Mouse (Mus musculus) frontal cortex, postnatal 36 days (tissue): ENCODE results near the gene Itgb4.
A peak's percentile ranks its signal among the peaks of the same experiment; 100 is the strongest.

Experiments used
- DNase-seq, 2 experiments: peaks; one replicate each; pipeline ENCODE4 v3.0.0; 2022; ENCODE audit warnings: low spot score in 2 of 2

Itgb4 gene

DNA sequence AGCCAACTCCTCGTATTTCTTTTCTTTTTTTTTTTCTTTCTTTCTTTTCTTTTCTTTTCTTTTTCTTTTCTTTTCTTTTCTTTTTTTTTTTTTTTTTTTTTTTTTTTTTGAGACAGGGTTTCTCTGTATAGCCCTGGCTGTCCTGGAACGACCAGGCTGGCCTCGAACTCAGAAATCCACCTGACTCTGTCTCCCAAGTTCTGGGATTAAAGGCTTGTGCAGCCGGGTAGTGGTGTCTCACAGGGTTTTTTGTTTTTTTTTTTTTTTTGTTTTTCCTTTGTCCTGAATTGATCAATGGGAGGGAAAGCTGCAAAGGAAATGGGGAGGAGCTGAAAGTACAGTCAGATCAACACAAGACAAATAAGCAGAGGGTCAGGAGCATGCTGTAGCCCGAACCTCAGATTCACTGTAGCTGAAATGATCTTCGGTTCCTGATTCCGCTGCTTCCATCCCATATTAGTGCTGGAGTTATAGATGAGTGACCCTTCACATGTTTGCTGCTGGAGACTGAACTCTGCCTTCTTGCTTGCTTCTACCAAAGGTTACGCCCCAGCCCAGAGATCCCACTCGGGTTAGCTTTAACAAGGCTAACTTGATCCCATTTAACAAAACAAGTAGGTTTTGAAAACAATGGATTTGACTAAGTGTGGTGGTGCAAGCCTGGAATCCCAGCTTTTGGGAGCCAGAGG, 53.8 kb downstream of the Itgb4 start:
- no peak for DNase-seq

DNA sequence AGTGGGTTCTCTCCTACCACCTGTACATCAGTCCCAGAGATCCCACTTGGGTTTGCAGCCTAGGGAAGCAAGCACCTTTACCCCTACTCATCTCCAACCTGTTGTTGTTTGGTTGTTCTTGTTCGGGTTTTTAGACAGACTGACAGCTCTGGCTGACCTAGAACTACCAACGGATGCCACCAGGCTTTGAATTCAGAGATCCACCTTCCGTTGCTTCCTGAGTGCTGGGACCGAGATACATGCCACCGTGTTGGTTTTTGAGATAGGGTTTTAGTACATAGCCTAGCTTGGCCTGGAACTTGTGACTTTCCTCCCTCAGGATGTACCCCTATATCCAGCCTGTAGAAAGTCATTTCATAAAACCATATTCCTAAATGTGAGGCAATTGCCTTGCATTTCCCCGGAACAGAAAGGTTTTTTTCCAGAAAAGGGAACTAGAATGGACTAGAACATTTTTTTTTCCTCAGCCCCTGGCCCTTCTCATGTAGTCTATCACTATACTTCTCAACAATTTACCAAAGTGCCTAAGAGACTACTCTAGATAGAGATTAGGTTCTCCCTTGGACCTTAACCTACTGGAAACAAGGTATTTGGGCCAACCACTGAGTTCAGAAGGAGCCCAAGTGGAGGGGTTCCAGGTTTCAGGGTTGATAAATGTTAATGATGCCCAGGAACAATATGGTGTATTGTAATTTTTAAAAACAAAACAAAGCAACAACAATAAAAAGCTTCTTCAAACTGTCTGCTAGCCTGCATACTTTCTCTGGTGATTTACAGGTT, 54.8 kb downstream of the Itgb4 start:
- DNase-seq = no peak

DNA sequence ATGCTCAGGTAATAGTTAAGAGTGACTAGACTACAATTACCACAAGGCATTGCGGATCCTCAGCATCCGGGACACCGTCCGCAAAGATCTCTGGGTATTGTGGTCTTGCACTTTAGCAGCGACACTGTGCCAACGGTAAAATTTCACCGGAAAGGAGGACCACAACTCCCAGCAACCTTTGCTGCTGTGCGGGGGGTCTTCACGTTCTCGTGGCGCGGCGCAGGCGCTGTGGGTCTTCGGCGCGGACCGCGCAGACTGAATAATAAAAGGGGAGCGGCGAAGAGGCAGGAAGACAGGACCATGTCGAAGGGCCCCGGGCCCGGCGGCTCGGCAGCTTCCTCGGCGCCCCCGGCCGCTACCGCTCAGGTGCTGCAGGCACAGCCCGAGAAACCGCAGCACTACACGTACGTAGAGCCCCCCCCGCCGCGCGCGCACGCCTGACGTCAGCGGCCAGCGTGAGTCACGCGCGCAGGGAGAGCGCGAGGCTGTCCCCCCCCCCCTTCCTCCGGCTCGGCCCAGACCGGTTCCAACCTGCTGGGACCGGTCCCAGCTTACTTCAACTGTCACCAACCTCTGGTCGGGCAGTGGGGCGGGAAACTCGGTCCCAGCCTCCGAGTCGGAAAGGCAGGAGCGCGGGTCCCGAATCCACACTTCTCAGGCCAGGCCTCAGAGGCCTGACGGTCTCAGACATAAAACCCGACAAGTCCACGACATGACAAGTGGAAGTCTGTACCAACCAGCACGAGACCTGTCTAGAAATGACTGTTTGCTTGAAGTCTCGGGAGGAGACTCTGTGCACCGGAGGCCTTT, 55.8 kb downstream of the Itgb4 start, which contains the start of gene Unk:
Gene Unk, plus strand, starts transcription at position 235 of the 810 bp plus-strand sequence.
- DNase-seq = peak; percentile 98 to 99

DNA sequence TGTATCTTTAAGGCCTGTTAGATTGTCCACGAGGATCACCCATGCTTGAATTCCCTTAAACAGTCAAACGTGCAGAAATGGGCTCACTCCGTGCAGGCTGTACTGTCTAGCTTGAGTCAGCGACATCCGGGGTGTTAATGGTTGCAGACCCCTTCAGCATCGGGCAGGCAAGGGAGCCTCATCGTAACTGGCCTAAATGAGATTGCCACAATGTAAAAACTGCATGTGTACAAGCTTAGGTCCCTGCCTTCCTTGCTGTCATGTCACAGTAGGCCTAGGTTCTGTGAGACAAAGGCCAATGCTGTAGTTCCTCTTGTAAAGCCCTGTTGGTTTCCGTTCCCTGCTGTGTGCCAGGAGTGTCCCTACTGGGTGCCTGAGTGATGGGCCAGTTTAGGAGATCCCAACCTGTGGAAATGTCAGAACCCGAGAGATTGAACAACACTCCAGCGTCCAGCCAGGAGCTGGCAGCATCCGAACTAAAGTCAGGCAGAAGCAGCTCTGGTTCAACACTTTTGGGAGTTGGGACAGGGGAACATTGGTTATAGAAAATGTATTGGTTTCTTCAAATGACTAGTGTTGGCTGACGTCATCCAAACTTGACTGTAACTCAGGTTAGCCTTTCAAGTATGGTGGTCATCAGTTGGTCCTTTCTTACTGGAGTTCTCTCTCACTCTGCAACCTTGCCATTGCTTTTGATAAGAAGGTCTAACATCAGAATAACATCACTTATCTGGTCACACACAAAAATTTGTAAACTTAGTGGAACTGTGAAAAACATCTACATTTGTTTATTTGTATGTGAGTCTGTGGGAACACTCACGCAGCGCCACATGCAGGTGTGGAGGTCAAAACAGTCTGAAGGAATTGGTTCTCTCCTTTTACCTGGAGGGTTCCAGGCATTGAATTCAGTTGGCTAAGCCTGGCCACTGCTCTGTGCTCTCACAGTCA, 56.7 kb downstream of the Itgb4 start:
- no peak for DNase-seq

DNA sequence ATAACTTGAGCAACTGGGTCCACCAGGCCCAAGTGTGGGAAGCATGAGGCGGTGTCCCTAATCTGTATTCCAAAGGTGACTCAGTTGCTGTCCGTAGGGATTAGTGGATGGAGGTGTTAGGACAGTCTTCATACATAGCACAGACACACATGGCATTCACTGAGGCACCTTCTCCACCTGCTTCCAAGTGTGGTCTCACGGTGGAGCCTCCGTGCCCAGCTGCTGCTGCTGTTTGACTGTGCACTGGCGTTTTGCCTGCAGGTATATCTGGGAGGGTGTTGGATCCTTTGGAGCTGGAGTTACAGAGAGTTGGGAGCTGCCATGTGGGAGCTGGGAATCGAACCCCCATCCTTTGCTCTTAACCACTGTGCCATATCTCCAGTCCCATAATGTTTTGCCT, 60.1 kb downstream of the Itgb4 start:
- no peak for DNase-seq

DNA sequence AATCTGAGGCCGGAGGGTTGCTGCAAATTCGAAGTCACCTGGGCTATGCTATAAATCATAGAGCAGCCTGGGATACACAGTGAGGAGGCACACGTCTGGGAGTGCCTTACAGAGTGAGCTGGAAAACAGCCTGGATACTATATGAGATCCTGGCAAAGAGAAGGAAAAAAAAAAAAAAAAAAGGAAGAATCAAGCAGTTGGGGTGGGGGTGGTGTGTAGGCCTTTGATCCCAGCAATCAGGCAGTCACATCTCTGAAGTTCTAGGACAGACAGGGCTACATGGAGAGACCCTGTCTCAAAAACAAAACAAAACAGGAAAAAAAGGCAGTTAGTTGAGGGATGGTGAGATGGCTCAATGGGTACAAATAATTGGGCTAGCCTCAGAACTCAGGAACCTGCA, 62.2 kb downstream of the Itgb4 start:
- no peak for DNase-seq

DNA sequence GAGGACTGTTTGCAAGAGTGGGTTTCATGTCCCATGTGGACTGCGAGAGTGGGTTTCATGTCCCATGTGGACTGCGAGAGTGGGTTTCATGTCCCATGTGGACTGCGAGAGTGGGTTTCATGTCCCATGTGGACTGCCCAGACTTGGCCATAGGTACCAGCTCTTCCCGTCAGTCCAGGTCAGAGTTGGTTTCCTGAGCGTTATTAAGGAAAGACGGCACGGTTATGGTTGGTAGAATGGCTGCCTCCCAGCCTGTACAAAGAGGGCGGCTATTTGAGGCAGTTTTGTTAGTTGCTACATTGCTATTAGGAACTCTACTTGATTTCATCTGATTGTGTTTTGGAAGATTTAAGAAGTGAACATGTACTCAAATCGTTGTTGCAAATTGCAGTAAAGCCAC, 63.3 kb downstream of the Itgb4 start:
- no peak for DNase-seq

DNA sequence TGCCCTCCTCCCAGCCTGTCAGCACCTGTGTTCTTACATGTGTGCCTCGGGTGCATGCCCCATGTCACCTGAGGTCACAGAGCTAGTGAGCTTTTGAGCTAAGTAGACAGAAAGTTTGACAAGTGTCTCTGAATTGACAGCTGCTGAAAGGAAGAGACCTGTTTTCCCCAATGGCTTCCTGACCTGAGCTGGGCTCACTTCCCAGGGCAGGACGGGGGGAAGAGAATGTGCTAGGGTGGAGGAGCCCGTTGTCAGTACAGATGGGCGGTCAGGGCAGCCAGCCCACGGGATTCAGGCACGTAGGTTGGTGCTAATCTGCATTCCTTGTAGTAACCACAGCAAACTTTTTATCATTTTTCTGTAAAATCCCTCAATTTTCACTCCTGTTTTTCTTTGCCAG, 66.1 kb downstream of the Itgb4 start:
- no peak for DNase-seq

DNA sequence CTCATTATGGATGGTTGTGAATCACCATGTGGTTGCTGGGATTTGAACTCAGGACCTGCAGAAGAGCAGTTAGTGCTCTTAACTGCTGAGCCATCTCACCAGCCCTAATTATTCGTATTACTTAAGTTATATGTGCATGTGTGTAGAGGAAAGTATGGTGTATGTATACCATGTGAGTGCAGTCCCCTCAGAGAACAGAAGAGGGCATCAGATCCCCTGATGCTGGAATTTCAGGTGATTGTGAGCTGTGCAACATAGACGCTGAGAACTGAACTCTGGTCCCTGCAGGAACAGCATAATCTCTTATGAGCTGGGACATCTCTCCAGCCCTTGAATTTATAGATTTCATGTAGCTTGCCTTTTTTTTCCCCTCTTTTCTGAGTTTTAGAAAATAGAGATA, 67.3 kb downstream of the Itgb4 start:
- DNase-seq = no peak

DNA sequence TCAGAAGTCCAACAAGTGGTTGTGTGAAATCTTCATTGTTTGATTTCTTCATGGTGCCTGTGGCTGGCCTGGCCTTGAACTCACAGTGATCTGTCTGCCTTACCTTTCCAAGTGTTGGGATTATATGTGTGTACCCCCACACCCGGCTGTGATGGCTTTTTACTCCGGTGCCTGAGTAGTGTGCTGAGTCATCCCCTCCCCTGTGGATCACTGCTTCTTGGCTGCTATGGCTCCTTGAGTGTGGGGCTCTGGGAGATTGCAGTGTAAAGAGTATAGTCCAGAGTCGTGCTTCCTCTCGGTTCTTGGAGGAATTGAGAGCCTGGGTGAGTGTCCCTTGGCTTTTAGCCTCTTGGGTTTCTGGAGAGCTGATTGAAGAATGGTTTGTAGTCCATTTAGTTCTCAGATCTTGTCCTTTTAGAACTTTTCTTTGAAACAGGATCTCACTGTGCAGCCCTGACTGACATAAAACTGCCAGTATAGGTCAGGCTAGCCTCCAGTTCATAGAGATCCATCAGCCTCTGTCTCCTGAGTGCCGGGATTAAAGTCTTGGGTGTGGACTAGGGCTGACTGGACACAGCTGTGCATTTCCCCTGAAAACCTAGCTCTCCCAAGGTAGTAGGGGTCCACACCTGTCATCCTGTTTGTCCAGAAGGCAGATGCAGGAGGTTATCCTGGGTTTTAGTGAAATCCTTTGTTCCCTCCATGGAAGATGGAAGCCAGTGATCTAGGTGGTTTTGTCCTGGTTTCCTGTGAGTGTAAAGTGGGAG, 68.0 kb downstream of the Itgb4 start:
- DNase-seq = no peak

DNA sequence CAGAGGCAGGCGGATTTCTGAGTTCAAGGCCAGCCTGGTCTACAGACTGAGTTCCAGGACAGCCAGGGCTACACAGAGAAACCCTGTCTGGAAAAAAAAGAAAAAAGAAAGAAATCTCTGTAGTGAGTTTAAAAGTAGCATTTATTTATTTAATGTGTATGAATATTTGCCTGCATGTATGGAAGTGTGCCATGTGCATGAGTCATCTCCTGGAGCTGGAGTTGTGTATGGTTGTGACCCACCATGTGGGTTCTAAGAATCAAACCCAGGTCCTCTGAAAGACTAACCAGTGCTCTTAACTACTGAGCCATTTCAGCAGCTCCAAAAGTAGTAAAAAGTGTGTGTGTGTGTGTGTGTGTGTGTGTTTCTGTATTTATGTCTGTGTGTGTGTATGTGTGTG, 68.8 kb downstream of the Itgb4 start:
- no peak for DNase-seq

DNA sequence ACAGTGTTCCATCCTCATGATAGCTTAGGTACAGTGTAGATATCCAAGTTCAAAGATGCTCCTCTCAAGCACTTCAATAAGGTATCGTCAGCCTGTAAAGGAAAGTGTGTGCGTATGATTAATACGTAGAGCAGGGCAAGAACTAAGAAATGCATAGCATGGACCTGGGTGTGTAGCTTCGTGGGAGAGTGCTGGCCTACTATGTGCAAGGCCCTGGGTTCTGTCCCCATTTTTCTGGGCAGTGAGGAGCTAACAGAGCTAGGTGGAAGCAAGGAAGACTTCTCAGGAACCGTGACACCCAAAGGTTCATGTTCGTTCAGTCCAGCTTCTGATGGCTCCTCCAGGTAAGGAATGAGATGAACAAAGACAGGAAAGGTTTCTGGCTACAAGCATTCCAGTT, 70.7 kb downstream of the Itgb4 start:
- DNase-seq = no peak

DNA sequence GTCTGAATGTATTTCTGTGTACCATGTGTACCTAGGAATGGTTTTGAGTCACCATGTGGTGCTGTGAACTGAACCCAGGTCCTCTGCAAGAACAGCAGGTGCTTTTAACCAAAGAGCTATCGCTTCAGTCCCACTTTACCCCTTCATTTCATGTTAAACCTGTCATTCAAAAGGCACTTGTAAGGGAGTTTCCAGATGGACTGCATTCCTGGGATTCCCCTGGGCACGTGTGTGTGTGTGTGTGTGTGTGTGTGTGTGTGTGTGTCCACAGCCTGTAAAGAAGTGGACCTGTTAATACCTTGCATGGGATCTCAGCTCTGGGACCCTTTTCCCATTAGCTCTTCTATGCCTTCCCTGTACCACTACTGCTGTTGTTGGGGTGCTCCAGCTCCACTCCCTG, 75.1 kb downstream of the Itgb4 start:
- no peak for DNase-seq

DNA sequence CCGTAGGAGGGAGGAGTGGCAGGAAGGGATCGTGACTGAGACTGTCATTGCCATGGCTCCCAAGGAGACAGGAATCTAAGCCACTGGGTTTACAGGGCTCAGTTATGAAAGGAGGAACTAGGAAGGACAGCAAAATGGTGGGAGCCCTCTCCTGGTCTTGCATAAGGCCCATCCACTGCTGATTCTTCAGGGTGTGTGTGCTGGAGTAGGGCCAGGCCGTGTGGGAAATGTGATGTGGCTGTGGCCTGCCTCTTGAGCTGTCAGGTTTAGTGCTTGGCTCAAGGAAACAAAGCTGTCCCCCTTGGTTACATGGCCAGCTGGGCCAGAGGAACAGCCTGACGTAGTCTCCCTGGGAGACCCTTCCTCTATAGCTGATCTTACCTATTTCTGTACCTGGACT, 75.7 kb downstream of the Itgb4 start:
- no peak for DNase-seq

DNA sequence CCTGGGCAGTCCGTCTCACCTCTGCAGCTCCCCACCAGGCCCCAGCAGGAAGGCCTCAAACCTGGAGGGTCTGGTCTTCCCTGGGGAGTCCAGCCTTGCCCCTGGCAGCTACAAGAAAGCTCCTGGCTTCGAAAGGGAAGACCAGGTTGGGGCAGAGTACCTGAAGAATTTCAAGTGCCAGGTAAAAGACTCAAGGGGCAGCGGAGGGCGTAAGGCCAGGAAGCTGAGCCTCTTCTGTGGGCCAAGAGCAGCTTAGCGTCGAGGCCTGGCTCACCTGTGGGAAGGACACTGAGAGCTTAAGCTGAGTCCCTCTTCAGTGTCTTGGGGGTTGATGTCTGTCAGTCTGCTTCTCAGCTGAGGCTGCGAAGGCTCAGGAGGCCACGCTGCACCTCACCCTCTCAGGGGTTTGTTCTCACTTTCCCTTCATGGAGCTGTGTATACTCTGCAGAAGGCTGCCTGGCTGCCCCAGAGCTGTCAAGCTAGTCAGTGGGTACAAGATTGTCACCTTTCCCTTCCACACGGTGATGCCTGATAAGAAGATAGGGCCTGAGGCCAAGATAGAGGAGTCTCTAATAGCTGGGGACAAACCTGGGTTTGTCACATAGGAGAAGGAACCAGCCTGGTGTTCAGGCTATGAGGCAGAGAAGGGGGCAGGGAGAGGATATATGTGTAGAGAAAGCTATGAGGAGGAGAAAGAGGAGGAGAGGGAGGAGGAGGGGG, 79.2 kb downstream of the Itgb4 start:
- DNase-seq = no peak

DNA sequence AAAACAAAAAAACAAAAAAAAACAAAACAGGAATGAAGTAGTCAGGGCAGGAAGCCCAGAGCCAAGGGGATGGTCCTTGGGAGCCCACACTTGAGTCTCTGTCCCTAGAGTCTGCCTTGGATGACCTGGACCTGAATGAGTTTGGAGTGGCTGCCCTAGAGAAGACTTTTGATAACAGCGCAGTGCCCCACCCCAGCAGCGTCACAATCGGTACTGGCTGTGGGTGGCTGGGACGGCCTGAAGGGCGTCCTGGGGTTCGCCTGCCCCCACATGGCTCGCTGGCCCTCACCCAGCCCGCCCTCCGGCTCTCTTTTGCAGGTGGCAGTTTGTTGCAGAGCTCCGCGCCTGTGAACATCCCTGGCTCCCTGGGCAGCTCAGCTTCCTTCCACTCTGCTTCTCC, 81.4 kb downstream of the Itgb4 start:
- DNase-seq = no peak

DNA sequence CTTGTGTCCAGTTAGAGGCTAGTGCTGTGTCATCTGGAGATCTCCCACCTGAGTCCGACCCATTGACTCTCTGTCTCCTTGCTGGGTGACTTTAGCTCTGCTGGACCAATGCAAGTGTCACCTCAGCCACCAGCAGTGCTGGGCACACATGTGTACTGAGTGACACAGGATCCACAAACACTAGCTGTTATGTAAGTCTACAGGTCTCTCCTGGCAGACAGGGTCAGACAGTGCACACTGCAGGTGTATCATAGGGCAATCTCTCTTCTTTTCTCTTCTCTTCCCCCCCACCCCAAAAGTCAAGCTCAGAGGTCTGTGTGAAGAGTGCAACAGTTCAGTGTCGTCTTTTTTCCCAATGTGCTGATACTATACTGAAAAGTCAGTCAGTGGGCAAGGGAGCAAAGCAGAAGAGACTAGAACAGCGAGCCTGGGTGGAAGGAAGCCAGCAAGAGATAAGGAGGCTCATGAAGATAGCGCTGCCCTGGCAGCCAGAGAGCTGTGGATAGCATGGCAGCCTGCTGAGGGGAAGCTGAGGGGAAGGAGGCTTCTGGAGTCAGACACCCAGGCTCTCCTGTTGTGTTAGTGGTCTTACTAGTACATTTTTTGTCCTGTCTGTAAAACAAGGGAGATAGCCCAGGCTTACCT, 82.8 kb downstream of the Itgb4 start:
- no peak for DNase-seq
